Mouse (Mus musculus) lung, embryonic 15.5 days (tissue): ENCODE results near the gene Tbc1d9b. TPM values are rescaled to one million over a fixed set of nuclear protein-coding genes. Genes with fewer than 3 reads are reported as not detected.

Experiments
- ATAC-seq: fragments of 200-750 bp; cut with Nextera tagmentation; 2 replicates; pipeline ENCODE4 v1.8.0; 2017; ENCODE audit warnings: moderate number of reproducible peaks, borderline replicate concordance; ENCODE audit not compliant: low FRiP score, low TSS enrichment; ENCODE audit errors: extremely low read depth
- H3K27ac ChIP-seq: fragments of 300-500 bp; sonication (generic); 2 replicates; pipeline ENCODE4 v1.5.1; 2015; ENCODE audit warnings: moderate library complexity, mild to moderate bottlenecking, inconsistent platforms
- H3K27me3 ChIP-seq: fragments of 300-500 bp; sonication (generic); 2 replicates; pipeline ENCODE4 v1.6.1; 2015; ENCODE audit warnings: inconsistent platforms
- H3K36me3 ChIP-seq: fragments of 300-500 bp; sonication (generic); 2 replicates; pipeline ENCODE4 v1.6.1; 2015; ENCODE audit warnings: inconsistent platforms
- H3K4me1 ChIP-seq: fragments of 300-500 bp; sonication (generic); 2 replicates; pipeline ENCODE4 v1.6.1; 2015; ENCODE audit warnings: inconsistent platforms
- H3K4me2 ChIP-seq: fragments of 300-500 bp; sonication (generic); 2 replicates; pipeline ENCODE4 v1.6.1; 2015; ENCODE audit warnings: inconsistent platforms, mild to moderate bottlenecking, moderate library complexity
- H3K4me3 ChIP-seq: fragments of 300-500 bp; sonication (generic); 2 replicates; pipeline ENCODE4 v1.5.1; 2015; ENCODE audit warnings: mild to moderate bottlenecking, inconsistent platforms
- H3K9ac ChIP-seq: fragments of 300-500 bp; sonication (generic); 2 replicates; pipeline ENCODE4 v1.6.1; 2015; ENCODE audit warnings: inconsistent platforms
- H3K9me3 ChIP-seq: fragments of 300-500 bp; sonication (generic); 2 replicates; pipeline ENCODE4 v1.6.1; 2016; ENCODE audit warnings: inconsistent platforms
- WGBS: fragments of 180-500 bp; shearing (Covaris S2); methylation state at CpG from one replicate; pipeline ENCODE4 v1.1.7; 2015; 5-methylcytosine and 5-hydroxymethylcytosine counted together
- polyA plus RNA-seq: library from polyadenylated mRNA; unstranded; fragments of >200 nt; fragmentation: Nextera tagmentation; extraction: Ambion mirVana; gene quantifications from 2 replicates; pipeline ENCODE4 v1.2.1, GENCODE M21; 2015

The Tbc1d9b gene
- polyA plus RNA-seq, 1 experiment from 2014 or later, result 46.5 TPM

DNA sequence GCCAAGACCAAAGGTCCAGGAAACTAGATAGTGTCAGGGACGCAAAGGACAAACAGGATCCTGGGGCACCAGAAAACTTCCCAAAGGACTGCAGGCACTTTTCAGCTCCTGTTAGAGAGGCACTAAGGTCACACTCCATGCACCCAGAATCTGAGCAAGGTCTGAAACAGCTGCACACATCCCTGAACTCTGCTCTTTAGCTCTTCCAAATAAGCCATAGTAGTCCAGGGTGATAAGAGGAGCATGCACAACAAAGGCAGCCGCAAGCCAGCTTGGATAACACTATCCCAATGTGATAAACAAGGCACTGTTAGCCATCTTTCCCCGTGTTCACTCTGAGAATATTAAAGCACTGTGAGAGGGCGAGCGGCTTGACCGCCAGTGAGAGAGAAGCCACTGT is 27.2 kb upstream of the Tbc1d9b start:
- H3K4me1 ChIP-seq, result no peaks in the 10 kb centered on the region
- no peaks in the 10 kb centered on the region for H3K27me3 ChIP-seq
- no peak overlapping the region for H3K9ac ChIP-seq
- no peak for ATAC-seq
- no peak overlapping the region for H3K4me2 ChIP-seq
- H3K4me3 ChIP-seq, result no peak overlapping the region
- H3K9me3 ChIP-seq, result no peaks in the 10 kb centered on the region
- H3K27ac ChIP-seq, result no peak overlapping the region
- 90% methylated on average over 6 of the region's 6 CpGs for WGBS
- H3K36me3 ChIP-seq, result no peaks in the 10 kb centered on the region

DNA sequence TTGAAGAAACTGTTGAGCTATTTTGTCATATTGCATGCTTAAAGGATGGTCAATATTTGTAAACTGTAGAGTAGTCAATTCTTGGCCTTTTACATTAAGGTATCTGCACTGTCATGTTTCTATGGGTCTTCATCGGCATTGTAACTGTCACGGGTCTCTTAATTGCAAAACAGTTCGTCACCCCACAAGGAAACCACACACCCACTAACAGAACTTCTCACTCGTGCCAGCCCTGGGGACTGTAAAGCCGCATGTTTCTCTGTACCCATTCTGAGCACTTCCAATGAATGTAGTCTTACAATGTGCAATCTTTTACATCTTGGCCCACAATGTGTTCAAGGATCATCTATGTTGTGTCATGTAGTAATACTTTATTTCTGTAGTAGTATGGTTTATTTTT is 26.0 kb upstream of the Tbc1d9b start:
- no peaks in the 10 kb centered on the region for H3K4me1 ChIP-seq
- no peaks in the 10 kb centered on the region for H3K9me3 ChIP-seq
- no peak for ATAC-seq
- WGBS, result 88% methylated on average over 5 of the region's 5 CpGs
- H3K36me3 ChIP-seq, result no peaks in the 10 kb centered on the region
- no peaks in the 10 kb centered on the region for H3K27me3 ChIP-seq
- no peak overlapping the region for H3K9ac ChIP-seq
- H3K4me2 ChIP-seq, result no peak overlapping the region
- H3K4me3 ChIP-seq, result no peak overlapping the region
- H3K27ac ChIP-seq, result no peak overlapping the region

DNA sequence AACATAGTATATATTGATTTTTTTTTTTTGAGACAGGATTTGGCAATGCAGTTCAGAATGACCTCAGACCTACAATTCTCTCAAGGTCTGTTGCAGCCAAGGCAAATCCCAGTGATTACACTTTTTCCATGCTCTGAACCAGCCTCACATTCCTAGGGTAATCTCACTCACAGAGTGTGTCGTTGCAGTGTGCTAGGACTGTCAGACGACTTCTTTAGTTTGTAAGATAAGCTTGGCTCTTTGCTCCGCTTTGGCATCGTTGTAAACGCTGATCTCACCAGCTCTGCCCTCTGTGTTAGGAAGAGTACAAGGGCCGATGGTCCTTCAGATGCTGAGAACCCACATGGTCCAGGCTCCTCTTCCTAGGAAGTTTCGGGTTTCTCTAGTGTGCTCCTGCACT is 25.2 kb upstream of the Tbc1d9b start:
- Histone ChIP-seq H3K9me3 (no peaks in the 10 kb centered on the region), H3K27ac (no peak overlapping the region), H3K36me3 (no peaks in the 10 kb centered on the region), H3K4me2 (no peak overlapping the region), H3K27me3 (no peaks in the 10 kb centered on the region), H3K4me3 (no peak overlapping the region), H3K9ac (no peak overlapping the region), H3K4me1 (no peaks in the 10 kb centered on the region)
- no peak for ATAC-seq
- WGBS, result 60% methylated on average over 7 of the region's 7 CpGs

DNA sequence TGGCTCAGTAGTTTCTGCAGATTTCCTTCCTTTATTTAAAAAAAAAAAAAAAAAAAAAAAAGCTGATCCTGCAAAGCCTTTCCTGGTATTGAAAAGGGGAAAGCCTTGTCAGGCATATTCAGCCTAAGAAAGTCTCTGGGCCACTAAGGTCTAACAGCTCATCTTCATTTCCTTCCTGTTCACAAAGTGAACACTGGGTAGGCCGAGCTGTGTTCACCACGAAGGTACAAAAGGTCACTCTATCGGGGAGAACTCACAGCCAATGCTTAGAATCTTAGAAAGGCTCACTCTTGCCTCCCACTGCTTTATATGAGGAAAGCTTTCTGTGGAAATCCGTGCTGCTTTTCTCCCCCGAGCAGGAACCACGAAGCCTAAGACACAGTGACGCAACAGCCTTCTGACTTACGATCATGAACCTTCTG is 22.4 kb upstream of the Tbc1d9b start:
- WGBS, result 67% methylated on average over 8 of the region's 8 CpGs
- H3K27ac ChIP-seq, result peak overlapping the region; percentile 78
- no peak for ATAC-seq

DNA sequence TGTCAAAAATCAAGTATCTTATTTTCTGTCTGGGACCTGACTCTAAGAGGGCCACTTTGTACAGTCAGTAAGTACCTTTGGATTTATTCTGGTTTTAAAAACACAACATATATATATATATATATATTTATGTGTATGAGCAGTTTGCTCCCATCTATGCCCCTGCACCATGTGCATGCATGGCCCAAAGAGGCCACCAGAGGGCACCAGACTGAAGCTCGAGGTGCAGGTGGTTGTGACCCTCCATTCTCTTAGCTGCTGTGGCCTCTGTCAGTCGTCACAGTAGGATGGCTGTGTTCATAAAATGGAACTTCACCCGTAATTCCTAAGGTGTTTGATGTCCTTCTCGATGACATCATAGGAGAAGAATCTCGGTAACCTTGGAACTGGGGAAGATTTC is 16.9 kb upstream of the Tbc1d9b start:
- no peak for ATAC-seq
- Histone ChIP-seq H3K9ac (no peak overlapping the region), H3K36me3 (no peaks in the 10 kb centered on the region), H3K4me2 (no peak overlapping the region), H3K4me3 (no peak overlapping the region), H3K27me3 (no peaks in the 10 kb centered on the region), H3K9me3 (no peaks in the 10 kb centered on the region), H3K27ac (no peak overlapping the region), H3K4me1 (no peaks in the 10 kb centered on the region)
- WGBS, result 16% methylated on average over 5 of the region's 5 CpGs

More for the DNA sequence above, 22.4 kb upstream of the Tbc1d9b start:
- H3K9ac ChIP-seq, result no peak overlapping the region
- H3K9me3 ChIP-seq, result no peaks in the 10 kb centered on the region
- no peaks in the 10 kb centered on the region for H3K36me3 ChIP-seq
- H3K27me3 ChIP-seq, result no peaks in the 10 kb centered on the region
- no peak overlapping the region for H3K4me3 ChIP-seq
- H3K4me2 ChIP-seq, result no peak overlapping the region
- no peaks in the 10 kb centered on the region for H3K4me1 ChIP-seq

DNA sequence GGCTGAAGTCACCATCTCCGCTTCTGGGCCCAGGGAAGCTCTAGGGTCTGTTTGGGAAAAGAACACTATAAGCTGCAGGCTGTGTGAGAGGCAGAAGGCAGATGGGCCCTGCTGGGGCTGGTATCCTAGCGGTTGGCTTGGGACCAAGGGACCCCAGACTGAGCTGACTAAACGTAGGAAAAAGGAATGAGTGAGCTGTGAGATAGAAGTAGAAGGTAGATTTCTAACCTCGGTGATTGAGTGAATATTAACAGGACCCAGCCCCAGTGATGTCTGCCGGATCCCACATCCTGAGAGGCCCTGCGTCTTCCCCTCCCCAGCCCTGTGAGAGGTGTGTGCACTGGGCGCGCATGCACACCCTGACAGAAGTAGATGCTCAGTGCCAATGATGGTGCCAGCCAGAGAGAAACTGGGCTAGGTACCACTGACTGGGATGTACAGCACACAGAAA is 8.5 kb upstream of the Tbc1d9b start:
- H3K4me3 ChIP-seq, result no peak overlapping the region
- WGBS, result 88% methylated on average over 8 of the region's 8 CpGs
- no peaks in the 10 kb centered on the region for H3K27me3 ChIP-seq
- H3K4me2 ChIP-seq, result no peak overlapping the region
- no peaks in the 10 kb centered on the region for H3K36me3 ChIP-seq
- H3K4me1 ChIP-seq, result no peaks in the 10 kb centered on the region
- ATAC-seq, result no peak
- H3K27ac ChIP-seq, result no peak overlapping the region
- H3K9ac ChIP-seq, result no peak overlapping the region
- no peaks in the 10 kb centered on the region for H3K9me3 ChIP-seq

DNA sequence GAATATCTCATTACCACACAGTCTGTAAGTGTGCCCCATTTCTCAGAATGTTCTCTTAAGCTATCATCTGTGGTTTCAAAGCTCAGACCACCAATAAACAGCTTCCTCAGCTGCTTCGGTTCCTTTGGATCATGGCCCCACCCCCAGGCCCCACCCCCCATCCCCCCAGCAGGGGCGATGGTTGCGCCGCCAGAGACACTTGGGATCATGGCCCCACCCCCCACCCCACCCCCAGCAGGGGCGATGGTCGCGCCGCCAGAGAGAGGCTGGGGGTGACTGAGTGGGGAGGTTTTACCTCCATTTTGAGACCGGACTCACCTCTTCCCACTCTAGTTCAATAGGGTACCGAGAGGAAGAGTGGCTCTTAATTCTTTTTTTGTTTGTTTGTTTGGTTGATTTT is 3.4 kb upstream of the Tbc1d9b start:
- Histone ChIP-seq H3K27me3 (no peaks in the 10 kb centered on the region), H3K9ac (no peak overlapping the region), H3K4me2 (peak overlapping the region; percentile 49), H3K27ac (no peak overlapping the region), H3K4me3 (0 out of 2 replicates have a peak overlapping the region, but pooled peaks have one; percentile 15), H3K4me1 (peaks cover 17% of the 10 kb centered on the region), H3K36me3 (no peaks in the 10 kb centered on the region), H3K9me3 (no peaks in the 10 kb centered on the region)
- WGBS, result 3% methylated on average over 10 of the region's 10 CpGs
- no peak for ATAC-seq

DNA sequence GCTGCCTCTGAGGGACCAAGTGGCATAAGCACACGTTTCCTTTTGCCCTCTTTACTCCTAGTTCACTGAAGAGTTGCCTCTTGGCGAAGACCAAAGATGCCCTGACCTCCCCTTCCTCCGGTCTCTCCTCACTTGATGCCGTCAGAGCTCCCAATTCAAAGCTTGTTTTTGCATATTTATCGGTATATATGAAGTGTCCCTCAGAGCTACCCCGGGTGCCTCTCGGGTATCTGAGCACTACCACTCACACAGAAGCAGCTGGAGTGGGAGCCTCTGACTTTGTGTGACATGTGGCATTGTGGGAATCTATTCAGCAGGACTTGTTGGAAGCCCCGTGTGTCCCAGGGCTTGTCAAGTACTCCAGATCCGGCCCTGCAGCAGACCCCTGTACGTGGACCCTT is 605 bp downstream of the Tbc1d9b start:
- H3K27me3 ChIP-seq, result no peaks in the 10 kb centered on the region
- no peak for ATAC-seq
- H3K4me3 ChIP-seq, result peak overlapping the region; percentile 77
- peak overlapping the region; percentile 86 for H3K27ac ChIP-seq
- peaks cover 13% of the 10 kb centered on the region for H3K36me3 ChIP-seq
- H3K9ac ChIP-seq, result peak overlapping the region; percentile 94
- peak overlapping the region; percentile 89 for H3K4me2 ChIP-seq
- 8% methylated on average over 10 of the region's 10 CpGs for WGBS
- no peaks in the 10 kb centered on the region for H3K9me3 ChIP-seq
- H3K4me1 ChIP-seq, result peaks cover 29% of the 10 kb centered on the region

DNA sequence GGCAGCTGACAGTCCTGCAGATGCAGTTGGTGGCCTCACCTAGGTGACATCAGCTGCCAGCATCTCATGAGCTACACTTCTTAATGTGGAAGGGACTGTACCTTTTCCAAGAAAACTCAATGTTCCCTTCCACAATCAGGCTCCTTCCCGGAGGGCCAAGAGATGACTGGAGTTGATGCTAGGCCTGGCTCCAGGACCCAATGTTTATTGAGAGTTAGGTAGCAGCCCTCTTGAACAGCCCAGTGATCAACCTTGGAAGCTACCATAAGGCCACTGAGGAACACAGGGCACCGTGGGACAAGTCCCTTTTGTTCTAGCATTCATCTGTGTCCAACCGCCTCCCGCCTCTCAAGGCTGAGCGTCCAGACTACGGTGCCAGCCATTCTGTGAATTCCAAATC is 1.1 kb downstream of the Tbc1d9b start:
- no peaks in the 10 kb centered on the region for H3K27me3 ChIP-seq
- H3K4me2 ChIP-seq, result peak overlapping the region; percentile 89
- H3K4me3 ChIP-seq, result peak overlapping the region; percentile 77
- no peaks in the 10 kb centered on the region for H3K9me3 ChIP-seq
- ATAC-seq, result no peak
- no peak overlapping the region for H3K27ac ChIP-seq
- peaks cover 18% of the 10 kb centered on the region for H3K36me3 ChIP-seq
- H3K4me1 ChIP-seq, result peaks cover 29% of the 10 kb centered on the region
- WGBS, result 85% methylated on average over 6 of the region's 6 CpGs
- H3K9ac ChIP-seq, result peak overlapping the region; percentile 94

DNA sequence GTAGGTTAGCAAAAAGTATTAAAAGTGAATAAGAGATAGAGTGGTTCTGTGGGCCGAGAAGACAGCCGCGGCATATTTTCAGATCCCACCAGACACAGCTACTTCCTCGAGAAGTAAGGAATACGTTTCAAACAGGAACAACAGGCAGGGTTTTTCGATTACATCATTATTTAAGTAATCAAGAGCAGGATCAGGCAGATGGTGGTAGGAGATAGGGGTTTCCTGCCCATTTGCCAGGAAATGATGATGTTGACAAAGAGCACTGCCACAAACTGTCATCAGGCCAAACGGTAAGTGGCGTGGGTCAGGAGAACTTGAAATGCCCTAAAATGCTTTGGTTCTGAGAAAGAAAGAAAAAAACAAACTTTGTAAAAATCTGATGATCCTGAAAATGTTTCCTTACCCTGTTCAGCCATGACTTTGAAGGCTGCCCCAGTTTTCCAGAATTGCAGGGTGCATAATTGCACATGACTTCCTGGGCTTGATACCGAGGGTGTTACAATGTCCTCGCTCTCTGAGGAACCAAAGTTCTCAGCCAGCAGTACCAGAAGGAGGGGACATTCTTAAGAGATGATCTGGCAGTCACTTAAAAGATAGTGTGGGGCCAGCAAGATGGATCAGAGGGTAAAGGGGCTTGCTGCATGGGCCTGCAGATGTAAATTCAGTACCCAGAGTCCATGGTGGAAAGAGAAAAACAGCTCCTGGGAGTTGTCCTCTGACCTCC is 3.1 kb downstream of the Tbc1d9b start:
- Histone ChIP-seq H3K4me2 (no peak overlapping the region; the same call in 1 of the 2 replicates), H3K9ac (peak overlapping the region; percentile 11; the same call in 1 of the 2 replicates), H3K36me3 (peaks cover 38% of the 10 kb centered on the region), H3K27ac (peak overlapping the region; percentile 74), H3K27me3 (no peaks in the 10 kb centered on the region), H3K9me3 (no peaks in the 10 kb centered on the region), H3K4me3 (no peak overlapping the region), H3K4me1 (peaks cover 29% of the 10 kb centered on the region)
- WGBS, result 45% methylated on average over 10 of the region's 10 CpGs
- no peak for ATAC-seq

DNA sequence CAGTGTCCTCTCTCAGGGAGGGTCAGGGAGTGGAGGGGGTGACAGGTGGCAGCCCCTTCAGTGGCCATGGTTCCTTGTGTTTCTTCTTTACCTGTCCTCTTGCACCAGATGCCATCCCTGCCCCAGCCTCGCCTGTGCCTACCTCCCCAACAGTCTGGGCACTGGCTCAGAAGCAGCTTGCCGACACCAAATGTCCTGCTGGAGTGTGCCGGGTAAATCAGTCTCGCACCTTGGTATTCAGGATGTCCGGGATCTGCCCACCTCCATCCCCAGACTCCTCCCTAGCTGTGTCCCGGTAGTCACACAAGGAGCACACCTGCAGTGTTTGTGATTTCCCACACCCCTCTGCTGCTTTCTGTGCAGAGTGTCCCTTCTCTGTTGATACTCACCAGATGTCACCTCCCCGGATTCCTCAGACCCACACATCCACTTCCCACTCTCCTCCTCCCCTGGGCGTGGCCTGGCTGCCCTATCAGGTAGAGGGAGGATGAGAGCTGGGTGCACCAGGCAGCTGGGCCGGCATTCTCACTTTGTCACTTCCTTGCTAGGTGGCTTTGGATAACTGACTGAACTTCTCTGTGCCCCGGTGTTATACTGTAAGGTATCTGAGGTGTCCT is 7.1 kb downstream of the Tbc1d9b start:
- H3K4me3 ChIP-seq, result no peak overlapping the region
- H3K36me3 ChIP-seq, result peaks cover 78% of the 10 kb centered on the region
- H3K27me3 ChIP-seq, result no peaks in the 10 kb centered on the region
- H3K4me2 ChIP-seq, result no peak overlapping the region
- no peak overlapping the region for H3K9ac ChIP-seq
- no peak overlapping the region for H3K27ac ChIP-seq
- H3K4me1 ChIP-seq, result peaks cover 12% of the 10 kb centered on the region
- ATAC-seq, result no peak
- H3K9me3 ChIP-seq, result no peaks in the 10 kb centered on the region
- WGBS, result 53% methylated on average over 10 of the region's 10 CpGs

DNA sequence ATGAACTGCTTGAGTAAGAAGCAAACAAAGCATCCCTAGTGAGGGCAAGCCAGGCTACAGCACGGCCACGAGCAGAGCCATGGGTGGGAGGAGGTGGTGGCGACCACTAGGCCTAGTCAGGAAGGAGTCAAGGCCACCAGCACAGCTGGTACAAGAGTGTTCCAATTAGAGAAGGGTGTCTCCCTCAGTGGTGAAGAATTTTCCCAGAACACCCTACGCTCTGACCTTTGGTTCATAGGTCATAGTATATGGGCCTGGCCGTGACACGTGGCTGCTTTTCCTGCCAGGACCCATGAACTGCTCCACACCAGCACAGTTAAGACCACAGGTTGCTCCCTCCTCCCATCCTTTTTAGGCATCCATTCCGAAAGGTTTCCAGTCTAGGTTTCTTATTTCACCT is 8.4 kb downstream of the Tbc1d9b start:
- Histone ChIP-seq H3K4me3 (no peak overlapping the region), H3K36me3 (peaks cover 83% of the 10 kb centered on the region), H3K9me3 (no peaks in the 10 kb centered on the region), H3K27ac (no peak overlapping the region), H3K27me3 (no peaks in the 10 kb centered on the region), H3K4me2 (no peak overlapping the region), H3K4me1 (peaks cover 2% of the 10 kb centered on the region), H3K9ac (no peak overlapping the region)
- WGBS, result 78% methylated on average over 7 of the region's 7 CpGs
- no peak for ATAC-seq
